Mouse (Mus musculus) frontal cortex, postnatal 14 days (tissue): ENCODE measurements at regions not wholly inside any gene's neighbourhood (a gene's known extent, or its start where the extent isn't known, plus 50 kb on each side); places are given as distances from the start of the nearest gene placed in this dataset.

Experiments used
- DNase-seq, 2 experiments: peaks; one replicate each; pipeline ENCODE4 v3.0.0; 2022; ENCODE audit warnings: low spot score in 2 of 2

GRCm38 (mm10) chr7:96095185-96095584 lies 75.9 kb upstream of the Tenm4 start:
- no peak for DNase-seq

GRCm38 (mm10) chr7:96095752-96096151 lies 75.3 kb upstream of the Tenm4 start:
- DNase-seq = no peak

GRCm38 (mm10) chr7:96098686-96099376 lies 72.2 kb upstream of the Tenm4 start:
- no peak for DNase-seq

GRCm38 (mm10) chr7:96102727-96103126 lies 68.3 kb upstream of the Tenm4 start:
- no peak for DNase-seq

- no peak for DNase-seq
These were observed 62.3 kb upstream of the Tenm4 start for GRCm38 (mm10) chr7:96108768-96109167.

GRCm38 (mm10) chr7:96120142-96120541 lies 50.9 kb upstream of the Tenm4 start:
- no peak for DNase-seq
